Mouse (Mus musculus): ENCODE results near the gene Smg7.

GRCm38 (mm10) chr1:152835061-152835460 is 67.4 kb downstream of the Smg7 start:
- TF ChIP-seq GATA1 (IDR thresholded peaks at IDR 0.05; ENCODE audit: borderline replicate concordance, low read length) (no peak), FLI1 (IDR thresholded peaks at IDR 0.05; ENCODE audit: low read length) (no peak)

Measured in megakaryocyte, embryonic 14.5 days (primary cell).